Mouse (Mus musculus): ENCODE measurements around the gene Abca1.

- no peak for TF ChIP-seq CTCF (IDR thresholded peaks at IDR 0.05)
- TF ChIP-seq EP300 (IDR thresholded peaks at IDR 0.05; ENCODE audit: insufficient read depth, low read depth, low read length): no peak
- no peak for TF ChIP-seq POLR2A (IDR thresholded peaks at IDR 0.05; ENCODE audit: insufficient read depth, low read depth, low read length)
Measured at GRCm38 (mm10) chr4:53106071-53106470, 53.6 kb downstream of the Abca1 start.

All from heart, adult 2 months (tissue).